Mouse (Mus musculus): ENCODE data around the gene Gm773. TPM values are rescaled to one million over a fixed set of nuclear protein-coding genes. Genes with fewer than 3 reads are reported as not detected.
"Not testable (repeated sequence)": the region's sequence is repeated elsewhere in the genome, so short reads cannot be mapped to it uniquely, and the experiment has no call there.

Gm773 gene
- not detected for total RNA-seq (2021)
- long read RNA-seq = 0 reads

DNA sequence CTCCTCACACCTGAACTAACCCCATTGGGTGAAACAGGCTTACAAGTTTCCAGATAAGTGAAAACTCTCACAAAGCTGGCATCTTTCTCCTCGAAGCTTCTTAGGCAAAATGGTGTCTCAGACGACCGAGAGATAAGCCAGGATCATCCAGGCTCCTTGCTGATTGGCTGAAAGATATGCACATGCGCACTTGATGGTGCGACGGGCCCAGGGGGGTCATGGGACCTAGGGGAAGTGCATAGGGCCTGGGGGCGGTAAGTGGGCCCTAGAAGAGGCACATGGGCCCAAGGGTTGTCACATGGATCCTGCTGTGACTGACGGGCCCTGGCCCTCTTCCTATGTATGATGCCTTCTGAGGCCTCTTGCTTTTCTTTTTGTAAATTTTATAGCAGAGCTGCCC is at the start of gene Gm773:
TSS of gene Gm773 (minus strand) at position 111 of the 400 bp plus-strand sequence.
- no peak for DNase-seq (ENCODE audit: low spot score in 2 of 2)

GRCm38 (mm10) chrX:56186449-56186848 is 26.2 kb downstream of the Gm773 start:
- DNase-seq (ENCODE audit: low spot score in 2 of 2) = not testable (repeated sequence)

DNA sequence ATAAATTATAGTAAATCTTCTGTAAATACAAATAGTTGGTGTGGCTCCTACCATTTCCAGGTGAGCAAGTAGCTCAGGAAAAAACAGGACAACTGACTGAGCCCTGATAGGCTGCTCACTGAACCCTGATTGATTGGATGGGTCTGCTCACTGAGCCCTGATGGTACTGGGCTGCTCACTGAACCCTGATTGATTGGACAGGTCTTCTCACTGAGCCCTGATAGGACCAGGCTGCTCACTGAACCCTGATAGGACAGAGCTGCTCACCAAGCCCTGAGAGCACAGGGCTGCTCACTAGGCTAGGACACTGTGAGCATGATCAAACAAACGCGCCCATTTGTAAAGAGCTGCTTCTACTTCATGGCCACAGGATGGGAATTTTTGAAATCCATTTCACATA is 61.3 kb downstream of the Gm773 start:
- DNase-seq (ENCODE audit: low spot score in 2 of 2) = no peak

Other genes with a start within 250 kb of the Gm773 start
- under 1 TPM in 1 of 2 experiments, not detected in 1; 0.33 TPM for gene 3830403N18Rik, start 76.3 kb downstream of the Gm773 start, total RNA-seq (2021)
- gene Zfp449, start 133.5 kb upstream of the Gm773 start, total RNA-seq (2021) = 1 to 10 TPM; 3.9 to 4.1 TPM
- 10 to 100 TPM; 14.4 to 17.9 TPM for gene Smim10l2a, start 161.7 kb upstream of the Gm773 start, total RNA-seq (2021)
- not detected for gene Gm2174, start 235.1 kb upstream of the Gm773 start, total RNA-seq (2021)
- gene Ints6l, start 242.0 kb upstream of the Gm773 start, total RNA-seq (2021) = 10 to 100 TPM; 30.1 to 38.2 TPM